Mouse (Mus musculus) lung, postnatal 10 days (tissue): ENCODE data around the gene Gast.

Experiments used
- DNase-seq: peaks from one replicate; pipeline ENCODE4 v3.0.0; 2021

Gast gene

DNA sequence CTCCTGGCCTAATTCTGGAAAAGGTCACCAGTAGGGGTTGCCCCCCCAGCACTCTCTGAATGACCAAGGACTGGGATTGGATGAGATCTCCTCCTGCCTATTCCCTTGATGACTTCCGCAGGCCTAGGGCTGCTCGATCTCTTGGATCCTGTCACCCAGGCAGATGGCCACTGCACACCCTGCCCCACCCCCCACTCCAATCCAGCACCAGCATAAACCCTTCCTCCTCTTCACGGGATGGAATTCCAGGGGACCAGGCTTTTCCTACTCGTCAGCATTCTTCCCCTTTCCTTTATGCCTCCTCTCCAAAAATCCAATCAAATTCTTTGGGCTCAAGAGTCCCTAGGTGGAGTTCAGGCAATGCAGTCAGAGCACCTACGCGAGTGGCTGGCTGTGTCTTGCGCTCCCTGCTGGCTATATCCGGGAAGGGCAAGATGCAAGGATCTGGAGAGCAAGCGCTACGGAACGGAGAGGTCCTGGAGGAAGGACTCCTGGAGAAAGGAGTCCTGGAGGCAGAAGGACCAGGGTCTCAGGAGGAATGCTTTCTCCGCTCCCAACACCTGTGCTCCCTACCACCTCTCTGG is 28.9 kb downstream of the Gast start:
- peak; percentile 88 for DNase-seq

DNA sequence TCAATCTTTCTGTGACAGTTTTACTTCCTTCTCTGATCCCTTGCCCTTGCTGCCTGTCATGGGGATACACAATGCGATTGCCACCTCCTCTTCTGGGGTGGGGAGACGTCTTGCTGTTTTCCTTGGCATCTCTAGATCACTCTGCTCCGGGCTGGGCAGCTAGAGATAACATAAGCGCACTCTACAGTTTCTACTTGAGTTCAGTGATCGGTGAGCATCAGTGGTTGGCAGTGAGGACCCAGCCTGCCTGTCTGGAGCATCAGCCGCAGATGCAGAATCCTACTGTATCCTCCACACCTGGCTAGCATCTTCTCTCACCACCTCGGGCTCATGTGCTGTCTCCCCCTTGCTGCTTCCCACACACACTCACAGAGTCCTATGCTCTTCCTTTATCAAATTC is 34.9 kb downstream of the Gast start:
- DNase-seq: no peak

DNA sequence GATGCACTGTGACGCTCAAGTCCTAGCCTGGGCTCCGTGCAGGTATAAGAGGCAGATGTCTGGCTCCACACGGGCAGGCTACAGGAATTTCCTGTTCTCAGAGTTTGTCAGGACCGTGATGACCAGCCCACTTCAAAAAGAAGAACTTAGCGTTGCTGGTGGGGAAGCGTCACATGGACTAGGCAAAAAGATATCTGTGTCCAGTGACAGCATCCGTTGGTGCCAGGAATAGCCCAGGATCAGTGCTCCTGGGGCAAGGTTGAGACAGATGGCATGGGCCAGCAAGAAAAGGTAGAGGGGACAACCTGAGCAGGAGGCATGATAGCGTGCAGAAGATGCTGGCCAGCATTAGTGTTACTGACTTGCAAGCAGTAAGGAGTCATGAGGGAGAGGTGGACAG is 35.6 kb downstream of the Gast start:
- no peak for DNase-seq

DNA sequence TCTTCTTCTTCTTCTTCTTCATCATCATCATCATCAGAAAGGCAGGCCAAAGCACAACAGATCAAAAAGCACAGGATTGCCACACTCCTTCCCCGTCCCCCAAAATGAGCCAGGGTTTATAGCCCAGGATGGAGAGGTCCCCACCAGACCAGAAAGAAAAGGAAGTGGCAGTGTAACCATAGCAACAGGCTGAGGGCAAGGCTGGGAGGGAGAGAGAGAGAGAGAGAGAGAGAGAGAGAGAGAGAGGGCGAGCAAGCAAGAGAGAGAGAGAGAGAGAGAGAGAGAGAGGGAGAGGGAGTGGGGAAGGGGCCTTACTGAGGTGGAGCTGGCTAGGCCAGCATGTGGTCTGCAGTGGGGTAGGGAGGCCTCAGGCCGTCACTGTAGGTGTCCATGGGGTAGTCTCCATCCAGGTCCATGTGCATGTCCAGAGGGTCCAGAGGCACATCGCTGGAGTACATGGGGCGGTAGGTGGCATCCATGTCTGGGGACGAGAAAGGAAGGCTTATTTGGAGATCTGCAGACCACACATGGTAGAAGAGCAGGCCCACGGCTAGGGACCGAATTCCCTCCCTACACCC is 37.9 kb downstream of the Gast start:
- no peak for DNase-seq

DNA sequence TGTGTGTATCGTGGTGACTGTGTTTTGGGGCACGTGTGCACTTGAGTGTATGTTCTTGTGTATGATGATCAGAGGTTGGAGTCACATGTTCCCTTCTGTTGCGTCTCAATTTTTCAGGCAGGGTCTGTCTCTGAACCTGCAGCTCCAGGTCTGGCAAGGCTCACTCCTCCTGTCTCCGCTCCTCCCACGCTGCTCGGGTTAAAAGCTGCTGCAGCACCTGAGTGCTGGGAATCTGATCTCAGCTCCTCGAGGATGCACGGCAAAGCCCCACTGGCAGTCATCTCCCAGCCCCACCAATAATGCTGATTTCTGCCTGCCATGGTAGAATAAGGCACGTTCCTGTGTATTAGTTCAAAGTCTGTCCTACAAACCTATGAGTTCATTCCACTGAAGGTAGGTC is 40.9 kb downstream of the Gast start:
- no peak for DNase-seq

DNA sequence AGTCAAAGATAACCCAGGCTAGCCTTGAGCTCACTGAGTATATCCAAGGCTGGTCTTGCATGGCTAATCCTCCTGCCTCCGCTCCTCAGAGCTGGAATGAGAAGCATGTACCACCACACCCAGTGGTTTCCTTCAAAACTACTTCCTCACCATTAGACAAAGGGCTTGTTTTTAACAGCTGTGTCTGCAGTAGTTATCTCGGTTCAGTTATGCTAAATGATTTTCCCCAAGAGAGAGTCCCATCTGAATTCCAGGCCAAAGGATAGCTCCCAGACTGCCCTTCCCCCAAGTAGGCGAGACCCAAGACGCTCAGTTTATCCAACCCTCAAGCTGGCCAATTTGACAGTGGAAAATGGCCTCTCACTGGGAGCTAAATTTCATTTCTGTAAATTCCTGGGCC is 41.8 kb downstream of the Gast start:
- DNase-seq: no peak

DNA sequence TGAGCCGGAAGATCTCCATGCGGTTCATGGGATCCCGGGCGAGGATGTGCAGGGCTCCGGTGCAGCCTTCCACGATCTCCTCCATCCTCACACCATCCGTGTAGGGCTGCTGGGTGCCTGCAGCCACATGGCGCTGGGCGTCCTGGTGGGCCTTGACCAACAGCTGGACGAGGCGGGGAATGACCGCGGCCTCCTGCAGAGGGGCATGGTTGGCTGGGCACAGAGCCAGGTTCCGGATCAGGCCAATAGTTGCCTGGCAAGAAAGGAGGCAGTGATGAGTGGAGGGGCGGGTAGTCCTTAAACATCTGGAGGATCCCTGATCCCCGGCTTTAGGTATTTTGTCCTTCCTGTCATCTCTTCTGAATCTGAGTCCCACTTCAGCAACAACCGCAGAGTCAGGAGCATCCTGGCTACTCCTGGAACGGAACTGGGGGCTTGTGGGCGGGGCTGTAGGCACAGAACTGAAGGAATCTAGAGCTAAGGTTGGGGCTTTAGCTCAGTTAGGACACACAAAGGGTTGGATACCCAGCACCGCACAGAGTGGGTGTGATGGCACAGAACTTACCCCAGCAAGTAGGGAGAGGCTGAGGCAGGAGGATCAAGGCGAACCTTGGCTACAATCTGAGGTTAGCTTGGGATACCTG is 42.7 kb downstream of the Gast start:
- DNase-seq: peak; percentile 35

DNA sequence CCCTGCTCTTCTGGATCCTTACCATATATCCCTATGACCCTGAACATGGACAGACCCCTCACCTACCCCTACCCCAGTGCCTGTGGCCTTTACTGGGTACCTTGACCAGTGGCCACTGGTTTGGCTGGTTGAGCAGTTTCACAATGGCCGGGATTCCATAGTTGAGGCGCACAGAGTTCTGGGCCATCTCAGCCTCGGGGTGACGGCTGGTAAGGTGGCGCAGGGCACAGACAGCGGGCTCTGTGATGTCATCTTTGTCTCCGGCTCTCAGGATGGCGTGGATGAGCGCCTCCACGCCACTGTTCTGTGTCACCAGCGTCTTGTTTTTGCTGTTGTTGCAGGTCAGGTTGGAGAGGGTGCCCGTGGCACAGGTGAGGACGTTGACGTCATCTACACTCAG is 43.8 kb downstream of the Gast start:
- no peak for DNase-seq

DNA sequence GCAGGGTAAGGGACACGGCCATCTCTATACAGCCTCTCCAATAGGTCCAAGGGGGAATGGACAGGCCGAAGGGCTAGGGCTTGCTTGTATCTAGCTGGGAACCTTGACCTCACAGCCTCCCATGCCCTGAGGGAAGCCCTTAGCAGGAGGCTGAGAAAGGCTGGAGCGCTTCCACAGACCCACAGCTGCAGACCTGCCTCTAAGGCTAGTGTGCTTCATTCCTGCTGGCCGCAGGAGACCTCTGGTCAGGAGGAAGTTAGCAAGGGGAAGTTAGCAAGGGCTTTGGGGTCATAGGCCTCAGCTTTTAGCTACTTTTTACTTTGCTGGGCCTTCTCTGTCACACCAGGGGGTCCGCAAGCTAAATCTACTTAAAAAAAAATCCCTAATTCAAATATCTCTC is 44.2 kb downstream of the Gast start:
- no peak for DNase-seq

DNA sequence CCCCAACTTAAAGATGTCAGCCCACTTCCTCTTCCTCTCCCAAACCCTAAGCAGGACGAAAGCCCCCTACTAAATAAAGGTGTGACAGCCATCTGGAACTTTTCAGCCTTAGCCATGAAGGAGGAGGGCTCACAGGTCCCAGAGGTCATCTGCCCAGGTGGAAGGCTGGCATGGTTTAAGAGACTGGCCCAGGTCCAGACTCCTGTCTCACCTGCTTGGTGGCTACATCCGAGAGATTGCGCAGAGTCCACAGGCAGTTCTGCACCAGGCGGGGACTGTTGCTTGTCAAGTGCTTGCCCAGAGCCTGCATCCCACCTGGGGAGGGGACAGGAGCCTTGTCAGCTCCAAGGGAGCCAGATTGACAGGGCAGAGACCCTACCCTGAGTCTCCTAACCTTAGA is 45.1 kb downstream of the Gast start:
- DNase-seq: no peak

DNA sequence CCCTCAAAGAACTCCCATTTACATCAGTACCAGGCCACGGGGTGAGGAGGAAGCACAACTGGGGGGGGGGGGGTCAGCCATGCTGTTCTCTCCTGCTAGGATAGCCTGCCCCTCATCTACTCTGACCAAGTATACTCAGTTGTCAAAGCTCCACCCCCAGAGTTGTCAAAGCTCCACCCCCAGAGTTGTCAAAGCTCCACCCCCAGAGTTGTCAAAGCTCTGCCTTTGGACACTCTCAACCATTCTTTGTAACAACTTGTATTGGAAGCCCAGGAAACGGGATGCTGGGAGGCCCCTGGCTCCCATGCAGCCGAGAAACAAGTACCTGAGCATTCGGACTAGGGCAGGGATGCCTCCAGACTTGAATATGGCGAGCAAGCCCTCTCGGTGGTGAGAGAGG is 48.5 kb downstream of the Gast start:
- DNase-seq: peak; percentile 45

DNA sequence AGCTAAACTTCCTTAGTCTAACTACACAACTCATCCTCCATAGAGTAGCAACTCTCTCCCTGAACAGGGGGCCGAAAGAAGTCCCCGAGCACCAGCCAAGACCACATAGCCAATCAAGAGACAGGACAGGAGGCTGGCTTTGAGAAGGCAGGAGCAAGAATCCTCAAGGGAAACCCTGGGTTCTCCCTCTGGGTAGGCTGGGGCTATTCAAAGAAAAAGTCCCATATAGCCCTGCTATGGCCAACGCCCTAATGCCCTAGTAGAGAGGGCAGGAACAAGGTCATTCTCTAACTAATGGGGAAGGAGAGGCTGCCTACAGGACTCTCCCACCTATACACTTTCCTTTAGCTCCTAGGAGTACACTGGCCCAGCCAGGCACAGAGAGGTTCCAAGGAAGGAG is 50.8 kb downstream of the Gast start:
- DNase-seq: no peak

DNA sequence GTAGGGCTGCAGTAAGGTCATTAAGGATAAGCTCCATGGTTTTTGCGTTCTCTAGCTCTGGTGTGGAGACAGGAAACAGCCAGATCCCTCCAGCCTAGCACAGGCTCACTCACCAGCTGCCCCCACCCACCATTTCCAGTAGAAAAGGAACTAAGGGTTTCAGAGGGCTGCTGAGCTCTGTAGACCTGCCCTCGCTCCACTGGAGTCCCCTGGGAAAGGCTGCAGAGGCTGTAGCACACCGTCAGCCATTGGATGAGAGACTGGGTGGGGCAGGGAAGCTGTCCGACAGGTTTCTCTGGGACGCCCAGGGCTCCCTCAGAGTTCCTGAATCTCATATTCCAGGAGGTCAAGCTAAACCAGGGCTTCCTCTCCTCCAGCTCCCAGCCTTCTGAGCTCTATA is 52.4 kb downstream of the Gast start:
- DNase-seq: peak; percentile 72
